Mouse (Mus musculus): ENCODE measurements around the gene Jmjd6. TPM values are rescaled to one million over a fixed set of nuclear protein-coding genes. Genes with fewer than 3 reads are reported as not detected.

Gene Jmjd6
- total RNA-seq (2021) = 10 to 100 TPM; 21.7 to 30.4 TPM
- long read RNA-seq, experiment 1, transcript Jmjd6-201 (6 exons, 1,668 nt) = major isoform, 16 of 28 reads
- long read RNA-seq, experiment 1, partial matches to known transcripts = 3 of 28 reads
- long read RNA-seq, experiment 1, other reads (novel, unspliced or antisense) = 9 of 28 reads
- long read RNA-seq, experiment 2, full-length matches to known transcripts = 20 of 26 reads
- long read RNA-seq, experiment 2, partial matches to known transcripts = 0 of 26 reads
- long read RNA-seq, experiment 2, other reads (novel, unspliced or antisense) = 6 of 26 reads

- intact Hi-C loops (cut with DNase I) = loop anchor here (1.0 kb wide), 1 partner anchor 9 kb away; the partner anchor contains the start of gene Mfsd11
- H3K27ac ChIP-seq = peak within 1 kb of the TSS; percentile 99
- DNase-seq = peak; percentile 99
These were observed at the start of gene Jmjd6, which contains the start of gene Mettl23 for GRCm38 (mm10) chr11:116843261-116844233. Gene Jmjd6, minus strand, starts transcription at chr11:116843449. Gene Mettl23, plus strand, starts transcription at chr11:116843278.

GRCm38 (mm10) chr11:116887136-116887535 lies 43.9 kb upstream of the Jmjd6 start:
- no peak for TF ChIP-seq CTCF (IDR thresholded peaks at IDR 0.05)
- no peak for DNase-seq
- intact Hi-C loops (cut with DNase I) = no loop called here
- no peak overlapping the region for H3K4me3 ChIP-seq
- no peak overlapping the region for H3K27ac ChIP-seq

More at GRCm38 (mm10) chr11:116843261-116844233, at the start of gene Jmjd6, which contains the start of gene Mettl23:
- no peak for TF ChIP-seq CTCF (IDR thresholded peaks at IDR 0.05)
- H3K4me3 ChIP-seq = peak within 1 kb of the TSS; percentile 93

- H3K4me3 ChIP-seq = peak overlapping the region; percentile 70
- TF ChIP-seq CTCF (IDR thresholded peaks at IDR 0.05) = peak; percentile 98; the same call in 1 of the 2 replicates
- intact Hi-C loops (cut with DNase I) = loop anchor here (1.0 kb wide), 1 partner anchor 171 kb away; no protein-coding TSS in a partner anchor
- DNase-seq = peak; percentile 80
- peak overlapping the region; percentile 65; the same call in 1 of the 2 replicates for H3K27ac ChIP-seq
These were observed 42.3 kb upstream of the Jmjd6 start for GRCm38 (mm10) chr11:116885275-116886151.

GRCm38 (mm10) chr11:116884061-116884460 lies 40.8 kb upstream of the Jmjd6 start:
- DNase-seq = no peak
- intact Hi-C loops (cut with DNase I) = no loop called here
- Histone ChIP-seq H3K4me3 (no peak overlapping the region), H3K27ac (no peak overlapping the region)
- no peak for TF ChIP-seq CTCF (IDR thresholded peaks at IDR 0.05)

GRCm38 (mm10) chr11:116882446-116882845 lies 39.2 kb upstream of the Jmjd6 start:
- Histone ChIP-seq H3K4me3 (no peak overlapping the region), H3K27ac (no peak overlapping the region)
- intact Hi-C loops (cut with DNase I) = no loop called here
- no peak for TF ChIP-seq CTCF (IDR thresholded peaks at IDR 0.05)
- DNase-seq = no peak

- TF ChIP-seq CTCF (IDR thresholded peaks at IDR 0.05) = no peak
- intact Hi-C loops (cut with DNase I) = no loop called here
- H3K4me3 ChIP-seq = no peak overlapping the region
- H3K27ac ChIP-seq = no peak overlapping the region
- DNase-seq = no peak
These were observed 38.2 kb upstream of the Jmjd6 start for GRCm38 (mm10) chr11:116881440-116881839.

GRCm38 (mm10) chr11:116880839-116881238 lies 37.6 kb upstream of the Jmjd6 start:
- H3K4me3 ChIP-seq = no peak overlapping the region
- intact Hi-C loops (cut with DNase I) = no loop called here
- no peak for DNase-seq
- no peak overlapping the region for H3K27ac ChIP-seq
- no peak for TF ChIP-seq CTCF (IDR thresholded peaks at IDR 0.05)

- Histone ChIP-seq H3K27ac (no peak overlapping the region), H3K4me3 (no peak overlapping the region)
- TF ChIP-seq CTCF (IDR thresholded peaks at IDR 0.05) = no peak
- no peak for DNase-seq
- intact Hi-C loops (cut with DNase I) = no loop called here
These were observed 35.2 kb upstream of the Jmjd6 start for GRCm38 (mm10) chr11:116878454-116878853.

- no peak overlapping the region for H3K27ac ChIP-seq
- no peak for DNase-seq
- intact Hi-C loops (cut with DNase I) = no loop called here
- no peak overlapping the region for H3K4me3 ChIP-seq
- TF ChIP-seq CTCF (IDR thresholded peaks at IDR 0.05) = no peak
These were observed 30.7 kb upstream of the Jmjd6 start for GRCm38 (mm10) chr11:116873987-116874386.

- Histone ChIP-seq H3K4me3 (no peak overlapping the region), H3K27ac (no peak overlapping the region)
- no peak for TF ChIP-seq CTCF (IDR thresholded peaks at IDR 0.05)
- DNase-seq = no peak
- intact Hi-C loops (cut with DNase I) = no loop called here
These were observed 28.3 kb upstream of the Jmjd6 start for GRCm38 (mm10) chr11:116871538-116871937.

GRCm38 (mm10) chr11:116869641-116870040 lies 26.4 kb upstream of the Jmjd6 start:
- intact Hi-C loops (cut with DNase I) = loop anchor here (10.0 kb wide), 1 partner anchor 305 kb away; no protein-coding TSS in a partner anchor
- Histone ChIP-seq H3K4me3 (no peak overlapping the region), H3K27ac (no peak overlapping the region)
- DNase-seq = no peak
- no peak for TF ChIP-seq CTCF (IDR thresholded peaks at IDR 0.05)

- Histone ChIP-seq H3K4me3 (peak overlapping the region; percentile 21; the same call in 1 of the 2 replicates), H3K27ac (no peak overlapping the region)
- no peak for DNase-seq
- intact Hi-C loops (cut with DNase I) = loop anchor here (10.0 kb wide), 1 partner anchor 306 kb away; no protein-coding TSS in a partner anchor
- no peak for TF ChIP-seq CTCF (IDR thresholded peaks at IDR 0.05)
These were observed 26.0 kb upstream of the Jmjd6 start for GRCm38 (mm10) chr11:116869223-116869622.
